In the genomic region with DNA sequence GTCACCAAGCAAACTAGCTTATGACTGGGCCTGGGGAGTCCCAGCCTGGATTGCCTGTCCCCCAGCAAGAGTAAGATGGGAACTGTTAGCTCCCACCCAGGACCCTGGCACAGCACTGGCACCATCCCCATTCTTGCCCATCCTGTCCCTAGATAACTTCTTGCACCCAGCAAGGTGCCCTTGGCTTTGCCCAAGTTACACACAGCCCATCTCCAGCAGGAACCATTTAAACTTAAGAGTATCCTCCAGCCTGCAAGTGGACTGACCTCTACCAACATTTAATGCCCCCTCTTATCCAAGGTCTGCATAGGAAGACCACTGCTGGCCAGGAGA, we compare ENCODE assay signal across 11 mouse cellular contexts. TPM values are rescaled to one million over a fixed set of nuclear protein-coding genes. Genes with fewer than 3 reads are reported as not detected.
A peak's percentile ranks its signal among the peaks of the same experiment; 100 is the strongest.
DNase-seq lines count a peak whose midpoint lies in the region; ATAC-seq and TF ChIP-seq lines count a peak whose summit lies in the region.
"Had no signal": no experiment of that assay in that cellular context is flagged by ENCODE, and none has a peak within 500 bp of the region (broad histone marks: within the 10 kb centered on the region; RNA-seq: fewer than 3 reads in every experiment).

No protein-coding gene starts in this region.

- H3K27ac ChIP-seq in forebrain, embryonic 15.5 days (replicated peaks) = peak overlapping the region; percentile 98
- no peak overlapping the region for H3K27ac ChIP-seq in limb, embryonic 14.5 days (replicated peaks; ENCODE audit: low read depth, low read length)
- H3K27ac ChIP-seq in stomach, embryonic 16.5 days (ENCODE audit: low read length) = no peak overlapping the region

- peaks cover 26% of the 10 kb centered on the region for H3K36me3 ChIP-seq in forebrain, embryonic 15.5 days
- H3K36me3 ChIP-seq in limb, embryonic 14.5 days (ENCODE audit: control insufficient read depth, insufficient read depth, low read length) = peaks cover 5% of the 10 kb centered on the region; the same call in 1 of the 2 replicates
- H3K36me3 ChIP-seq in stomach, embryonic 16.5 days (ENCODE audit: control insufficient read depth, insufficient read depth, low read length) = no peaks in the 10 kb centered on the region

- no peaks in the 10 kb centered on the region for H3K9me3 ChIP-seq in forebrain, embryonic 15.5 days
- H3K9me3 ChIP-seq in limb, embryonic 14.5 days (ENCODE audit: control insufficient read depth, low read length) = no peaks in the 10 kb centered on the region
- H3K9me3 ChIP-seq in stomach, embryonic 16.5 days (replicated peaks; ENCODE audit: control insufficient read depth, low read length) = no peaks in the 10 kb centered on the region

- H3K27me3 ChIP-seq in forebrain, embryonic 15.5 days = no peaks in the 10 kb centered on the region
- peaks cover 21% of the 10 kb centered on the region; the same call in 1 of the 2 replicates for H3K27me3 ChIP-seq in limb, embryonic 14.5 days (ENCODE audit: control insufficient read depth, insufficient read depth, low read length)
- H3K27me3 ChIP-seq in stomach, embryonic 16.5 days (ENCODE audit: control insufficient read depth, insufficient read depth, low read length) = peaks cover 16% of the 10 kb centered on the region

- H3K4me2 ChIP-seq in forebrain, embryonic 15.5 days (replicated peaks) = peak overlapping the region; percentile 86
- H3K4me2 ChIP-seq in limb, embryonic 14.5 days (replicated peaks; ENCODE audit: low read depth, low read length, severe bottlenecking) = peak overlapping the region; percentile 71
- peak overlapping the region; percentile 61 for H3K4me2 ChIP-seq in stomach, embryonic 16.5 days (ENCODE audit: low read depth, low read length)

- intact Hi-C loops in left cerebral cortex, postnatal 4 days (cut with DNase I) = no loop called here

- H3K9ac ChIP-seq in forebrain, embryonic 15.5 days (replicated peaks) = peak overlapping the region; percentile 78
- peak overlapping the region; percentile 52; the same call in 1 of the 2 replicates for H3K9ac ChIP-seq in limb, embryonic 14.5 days (ENCODE audit: low read depth, low read length, severe bottlenecking)
- H3K9ac ChIP-seq in stomach, embryonic 16.5 days (ENCODE audit: low read length) = peak overlapping the region; percentile 32

- ATAC-seq in forebrain, embryonic 15.5 days (replicated peaks) = no peak
- ATAC-seq in limb, embryonic 14.5 days (ENCODE audit: low FRiP score, low read depth) = no peak
- ATAC-seq in stomach, embryonic 16.5 days (ENCODE audit: insufficient read depth, low FRiP score) = no peak
- no peak for ATAC-seq in inflammation-experienced regulatory T-cells, adult 6 months

- DNase-seq in left cerebral cortex, postnatal 4 days = peak; percentile 21
- DNase-seq in left cerebral cortex, adult 18-20 months (ENCODE audit: low spot score in 2 of 2) = no peak
- no peak for DNase-seq in limb, embryonic 14.5 days (ENCODE audit: low spot score)
- no peak for DNase-seq in right cerebral cortex, adult 2 months (ENCODE audit: low spot score in 2 of 2)

- peak overlapping the region; percentile 78 for H3K4me3 ChIP-seq in forebrain, embryonic 15.5 days
- no peak overlapping the region for H3K4me3 ChIP-seq in limb, embryonic 14.5 days (replicated peaks; ENCODE audit: low read length)
- peak overlapping the region; percentile 42 for H3K4me3 ChIP-seq in stomach, embryonic 16.5 days (replicated peaks; ENCODE audit: low read length)

- H3K4me1 ChIP-seq in forebrain, embryonic 15.5 days = peaks cover 51% of the 10 kb centered on the region
- H3K4me1 ChIP-seq in limb, embryonic 14.5 days (ENCODE audit: control insufficient read depth, insufficient read depth, low read length) = peaks cover 15% of the 10 kb centered on the region; the same call in 1 of the 2 replicates
- H3K4me1 ChIP-seq in stomach, embryonic 16.5 days (ENCODE audit: control insufficient read depth, insufficient read depth, low read length) = peaks cover 19% of the 10 kb centered on the region

- no peak for TF ChIP-seq POLR2A in limb, embryonic 14.5 days (IDR thresholded peaks at IDR 0.05; ENCODE audit: borderline replicate concordance, extremely low read depth, insufficient read depth, insufficient read length)

RNA-seq across cellular contexts. Expression of a gene that starts 1.3 kb away (rescaled TPM):
- total RNA-seq in left cerebral cortex, postnatal 4 days (2021) = 10 to 100 TPM; 94.4 to 99.0 TPM
- total RNA-seq in left cerebral cortex, adult 18-20 months (2021) = 10 to 100 TPM; 42.6 to 55.9 TPM
- polyA plus RNA-seq in forebrain, embryonic 15.5 days (2015; fragmentation: Nextera tagmentation; extraction: Ambion mirVana) = 66.9 and 67.4 TPM in 2 replicates
- polyA plus RNA-seq in limb, embryonic 14.5 days (2012; rRNA removed) = 2.0 and 2.1 TPM in 2 replicates
- 0.89 and 1.7 TPM in 2 replicates for polyA plus RNA-seq in limb, embryonic 14.5 days (2014; fragmentation: Nextera tagmentation; extraction: Ambion mirVana)
- polyA plus RNA-seq in stomach, embryonic 16.5 days (2015; fragmentation: Nextera tagmentation; extraction: Ambion mirVana) = 7.2 and 9.4 TPM in 2 replicates
- not detected for polyA plus RNA-seq in inflammation-experienced regulatory T-cells, adult 6 months (2017; shearing (Covaris generic))
- total RNA-seq: common myeloid progenitor, adult 5-6 weeks had no signal

RNA-seq across cellular contexts. Expression of a gene that starts 21.3 kb away (rescaled TPM):
- 10 to 100 TPM; 50.5 to 52.2 TPM for total RNA-seq in left cerebral cortex, postnatal 4 days (2021)
- total RNA-seq in left cerebral cortex, adult 18-20 months (2021) = 10 to 100 TPM; 49.3 to 50.4 TPM
- polyA plus RNA-seq in forebrain, embryonic 15.5 days (2015; fragmentation: Nextera tagmentation; extraction: Ambion mirVana) = 27.5 and 31.5 TPM in 2 replicates
- 108 and 147 TPM in 2 replicates for polyA plus RNA-seq in limb, embryonic 14.5 days (2012; rRNA removed)
- 33.8 and 34.3 TPM in 2 replicates for polyA plus RNA-seq in limb, embryonic 14.5 days (2014; fragmentation: Nextera tagmentation; extraction: Ambion mirVana)
- polyA plus RNA-seq in stomach, embryonic 16.5 days (2015; fragmentation: Nextera tagmentation; extraction: Ambion mirVana) = 40.4 and 44.0 TPM in 2 replicates
- polyA plus RNA-seq in inflammation-experienced regulatory T-cells, adult 6 months (2017; shearing (Covaris generic)) = 10 to 100 TPM; 29.0 to 32.2 (median 31.4) TPM

RNA-seq across cellular contexts. Expression of a gene that starts 33.9 kb away (rescaled TPM):
- not detected for total RNA-seq in left cerebral cortex, postnatal 4 days (2021)
- not detected for total RNA-seq in left cerebral cortex, adult 18-20 months (2021)
- polyA plus RNA-seq in forebrain, embryonic 15.5 days (2015; fragmentation: Nextera tagmentation; extraction: Ambion mirVana) = not detected in 2 replicates
- not detected in 2 replicates for polyA plus RNA-seq in limb, embryonic 14.5 days (2012; rRNA removed)
- not detected in 2 replicates for polyA plus RNA-seq in limb, embryonic 14.5 days (2014; fragmentation: Nextera tagmentation; extraction: Ambion mirVana)
- not detected in 2 replicates for polyA plus RNA-seq in stomach, embryonic 16.5 days (2015; fragmentation: Nextera tagmentation; extraction: Ambion mirVana)
- not detected for polyA plus RNA-seq in inflammation-experienced regulatory T-cells, adult 6 months (2017; shearing (Covaris generic))
- total RNA-seq: adrenal gland, postnatal 14 days; common myeloid progenitor, adult 5-6 weeks; ES-E14 had no signal
- polyA plus RNA-seq: limb, embryonic 11.5 days had no signal

RNA-seq across cellular contexts. Expression of a gene that starts 53.8 kb away (rescaled TPM):
- total RNA-seq in left cerebral cortex, postnatal 4 days (2021) = 10 to 100 TPM; 16.6 to 20.8 TPM
- total RNA-seq in left cerebral cortex, adult 18-20 months (2021) = 10 to 100 TPM in 1 of 2 experiments, 1 to 10 TPM in 1; 9.9 to 12.9 TPM
- 4.1 and 6.7 TPM in 2 replicates for polyA plus RNA-seq in forebrain, embryonic 15.5 days (2015; fragmentation: Nextera tagmentation; extraction: Ambion mirVana)
- polyA plus RNA-seq in limb, embryonic 14.5 days (2012; rRNA removed) = 10.3 and 11.3 TPM in 2 replicates
- 4.5 and 6.7 TPM in 2 replicates for polyA plus RNA-seq in limb, embryonic 14.5 days (2014; fragmentation: Nextera tagmentation; extraction: Ambion mirVana)
- 6.0 and 6.4 TPM in 2 replicates for polyA plus RNA-seq in stomach, embryonic 16.5 days (2015; fragmentation: Nextera tagmentation; extraction: Ambion mirVana)
- polyA plus RNA-seq in inflammation-experienced regulatory T-cells, adult 6 months (2017; shearing (Covaris generic)) = 1 to 10 TPM; 4.2 to 6.8 (median 5.6) TPM
- total RNA-seq: common myeloid progenitor, adult 5-6 weeks had no signal

RNA-seq across cellular contexts. Expression of a gene that starts 57.9 kb away (rescaled TPM):
- total RNA-seq in left cerebral cortex, postnatal 4 days (2021) = 10 to 100 TPM; 55.6 to 58.9 TPM
- 10 to 100 TPM; 63.5 to 67.0 TPM for total RNA-seq in left cerebral cortex, adult 18-20 months (2021)
- 104 and 107 TPM in 2 replicates for polyA plus RNA-seq in forebrain, embryonic 15.5 days (2015; fragmentation: Nextera tagmentation; extraction: Ambion mirVana)
- 104 and 123 TPM in 2 replicates for polyA plus RNA-seq in limb, embryonic 14.5 days (2012; rRNA removed)
- 96.0 and 98.9 TPM in 2 replicates for polyA plus RNA-seq in limb, embryonic 14.5 days (2014; fragmentation: Nextera tagmentation; extraction: Ambion mirVana)
- 64.9 and 66.5 TPM in 2 replicates for polyA plus RNA-seq in stomach, embryonic 16.5 days (2015; fragmentation: Nextera tagmentation; extraction: Ambion mirVana)
- polyA plus RNA-seq in inflammation-experienced regulatory T-cells, adult 6 months (2017; shearing (Covaris generic)) = 100 to 1,000 TPM in 2 of 3 experiments, 10 to 100 TPM in 1; 98.6 to 202 (median 183) TPM
